Mouse (Mus musculus) G1E (cell line): ENCODE results near the gene Cry2.

Source experiments
- CTCF ChIP-seq: IDR thresholded peaks from 2 replicates; pipeline ENCODE4 v1.5.1; 2012; ENCODE audit warnings: low read depth, low read length, inconsistent platforms, mixed read lengths
- POLR2AphosphoS5 ChIP-seq: IDR thresholded peaks from 2 replicates; pipeline ENCODE4 v1.6.1; 2012; ENCODE audit warnings: low read depth, low read length, inconsistent platforms; ENCODE audit not compliant: insufficient replicate concordance
- TAL1 ChIP-seq: conservative IDR thresholded peaks from 2 replicates; pipeline ENCODE4 v1.6.1; 2012; ENCODE audit warnings: low read depth, low read length, inconsistent platforms, mixed read lengths

DNA sequence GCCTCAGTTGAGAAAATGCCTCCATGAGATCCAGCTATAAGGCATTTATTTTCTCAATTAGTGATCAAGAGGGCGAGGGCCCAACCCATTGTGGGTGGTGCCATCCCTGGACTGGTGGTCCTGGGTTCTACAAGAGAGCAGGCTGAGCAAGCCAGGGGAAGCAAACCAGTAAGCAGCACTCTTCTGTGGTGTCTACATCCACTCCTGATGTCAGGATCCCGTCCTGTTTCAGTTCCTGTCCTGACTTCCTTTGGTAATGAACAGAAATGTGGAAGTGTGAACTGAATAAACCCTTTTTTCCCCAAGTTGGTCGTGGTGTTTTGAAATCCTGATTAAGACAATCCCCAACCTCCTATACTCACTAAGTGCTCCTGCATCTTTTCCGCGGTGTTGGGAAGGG lies 49.7 kb upstream of the Cry2 start:
- no peak for TF ChIP-seq CTCF
- TF ChIP-seq TAL1 = no peak
- no peak for TF ChIP-seq POLR2AphosphoS5
